Mouse (Mus musculus) T-helper 17 cell (primary cell): ENCODE data around the gene Blcap.

Source experiments
- in situ Hi-C, 2 experiments: fragments of 300-600 bp; cut with MboI, MseI; formaldehyde crosslinking; loops; 1 replicate in 1 of 2; 2 replicates in 1 of 2; pipeline ENCODE4 v1.15.1; 2025; ENCODE audit warnings: high pct_unique_total_duplicates in 2 of 2

The Blcap gene

GRCm38 (mm10) chr2:157560302-157560701, 10.8 kb downstream of the Blcap start:
- in situ Hi-C loops, result no loop called here

GRCm38 (mm10) chr2:157559858-157560257, 11.2 kb downstream of the Blcap start, which contains the start of gene Nnat:
Nnat (plus strand) TSS chr2:157560078.
- in situ Hi-C loops, result no loop called here

- in situ Hi-C loops, result no loop called here
These were observed 11.6 kb downstream of the Blcap start for GRCm38 (mm10) chr2:157559440-157559839.

GRCm38 (mm10) chr2:157558520-157558919, 12.6 kb downstream of the Blcap start:
- in situ Hi-C loops, result no loop called here

- in situ Hi-C loops, result no loop called here
These were observed 13.0 kb downstream of the Blcap start for GRCm38 (mm10) chr2:157558051-157558450.

- in situ Hi-C loops, result no loop called here
These were observed 14.9 kb downstream of the Blcap start for GRCm38 (mm10) chr2:157556074-157556698.

GRCm38 (mm10) chr2:157552158-157552886, 18.8 kb downstream of the Blcap start:
- in situ Hi-C loops, result no loop called here

GRCm38 (mm10) chr2:157550292-157550691, 20.8 kb downstream of the Blcap start:
- in situ Hi-C loops, result no loop called here

- in situ Hi-C loops, result no loop called here
These were observed 24.4 kb downstream of the Blcap start for GRCm38 (mm10) chr2:157546686-157547085.

GRCm38 (mm10) chr2:157544333-157544888, 26.7 kb downstream of the Blcap start:
- in situ Hi-C loops, result no loop called here

GRCm38 (mm10) chr2:157542415-157542814, 28.7 kb downstream of the Blcap start:
- in situ Hi-C loops, result no loop called here

- in situ Hi-C loops, result no loop called here
These were observed 29.4 kb downstream of the Blcap start for GRCm38 (mm10) chr2:157541631-157542030.

- in situ Hi-C loops, result no loop called here
These were observed 30.0 kb downstream of the Blcap start for GRCm38 (mm10) chr2:157540953-157541569.

- in situ Hi-C loops, result no loop called here
These were observed 30.8 kb downstream of the Blcap start for GRCm38 (mm10) chr2:157540073-157540952.

- in situ Hi-C loops, result no loop called here
These were observed 34.0 kb downstream of the Blcap start for GRCm38 (mm10) chr2:157537118-157537517.

- in situ Hi-C loops, result no loop called here
These were observed 34.5 kb downstream of the Blcap start for GRCm38 (mm10) chr2:157536476-157537081.

GRCm38 (mm10) chr2:157534163-157534562, 36.9 kb downstream of the Blcap start:
- in situ Hi-C loops, result no loop called here

- in situ Hi-C loops, result no loop called here
These were observed 39.2 kb downstream of the Blcap start for GRCm38 (mm10) chr2:157531681-157532426.

- in situ Hi-C loops, result no loop called here
These were observed 40.8 kb downstream of the Blcap start for GRCm38 (mm10) chr2:157530056-157530955.
